24 mouse cellular contexts compared by ENCODE assay signal in genomic region chr15:7010966-7011695, GRCm38 (mm10).
DNase-seq lines count a peak whose midpoint lies in the region; ATAC-seq and TF ChIP-seq lines count a peak whose summit lies in the region.
"Had no signal": no experiment of that assay in that cellular context is flagged by ENCODE, and none has a peak within 500 bp of the region (broad histone marks: within the 10 kb centered on the region; RNA-seq: fewer than 3 reads in every experiment).

No protein-coding gene starts in this region.

- H3K4me3 ChIP-seq in heart, embryonic 12.5 days = no peak overlapping the region
- H3K4me3 ChIP-seq in liver, postnatal 0 days (ENCODE audit: low read depth, low read length) = no peak overlapping the region
- no peak overlapping the region for H3K4me3 ChIP-seq in liver, embryonic 12.5 days
- H3K4me3 ChIP-seq: forebrain, embryonic 10.5 days; hindbrain, embryonic 10.5 days; limb, embryonic 15.5 days; midbrain, embryonic 15.5 days; myocyte; neural tube, embryonic 15.5 days had no signal

- no peak overlapping the region for H3K27ac ChIP-seq in heart, embryonic 12.5 days (ENCODE audit: poor library complexity, severe bottlenecking)
- peak overlapping the region; percentile 44; the same call in 1 of the 2 replicates for H3K27ac ChIP-seq in liver, postnatal 0 days (ENCODE audit: low read depth)
- H3K27ac ChIP-seq in liver, embryonic 12.5 days = no peak overlapping the region
- H3K27ac ChIP-seq: forebrain, embryonic 10.5 days; hindbrain, embryonic 10.5 days; hindbrain, postnatal 0 days; limb, embryonic 15.5 days; midbrain, embryonic 15.5 days; neural tube, embryonic 15.5 days had no signal

- TF ChIP-seq CTCF in liver, postnatal 0 days (IDR thresholded peaks at IDR 0.05; ENCODE audit: low read depth) = no peak

- peaks cover 6% of the 10 kb centered on the region; the same call in 1 of the 2 replicates for H3K9me3 ChIP-seq in heart, embryonic 12.5 days (replicated peaks)
- no peaks in the 10 kb centered on the region for H3K9me3 ChIP-seq in liver, postnatal 0 days (ENCODE audit: low read length)
- H3K9me3 ChIP-seq in liver, embryonic 12.5 days (replicated peaks) = no peaks in the 10 kb centered on the region
- H3K9me3 ChIP-seq: forebrain, embryonic 10.5 days; hindbrain, embryonic 10.5 days; limb, embryonic 15.5 days; midbrain, embryonic 15.5 days; neural tube, embryonic 15.5 days had no signal

- DNase-seq in adrenal gland, postnatal 10 days = peak; percentile 29
- DNase-seq in adrenal gland, adult 2 months = no peak
- peak; percentile 42 to 53 for DNase-seq in heart, adult 9 months (ENCODE audit: low spot score in 2 of 2)
- no peak for DNase-seq in liver, postnatal 0 days
- DNase-seq in yolk sac, embryonic 10.5 days (ENCODE audit: low spot score) = peak; percentile 26
- no peak for DNase-seq in natural killer cell, adult 2 months (ENCODE audit: low spot score in 2 of 2)
- DNase-seq: adrenal gland, postnatal 25 days; cerebellum, adult 11-12 months; cerebellum, postnatal 25 days; gastrocnemius, postnatal 36 days; lung, embryonic 14.5 days; thymus, postnatal 25 days had no signal

- ATAC-seq in heart, embryonic 12.5 days (ENCODE audit: insufficient number of reproducible peaks, low FRiP score) = no peak
- no peak for ATAC-seq in liver, postnatal 0 days
- no peak for ATAC-seq in liver, embryonic 12.5 days
- ATAC-seq: CD4-positive, CD25-positive, alpha-beta regulatory T cell, adult 4 months; hindbrain, postnatal 0 days; intestine, postnatal 0 days; midbrain, embryonic 15.5 days; Patski had no signal

- H3K4me2 ChIP-seq in heart, embryonic 12.5 days = no peak overlapping the region
- no peak overlapping the region for H3K4me2 ChIP-seq in liver, postnatal 0 days (ENCODE audit: low read depth, low read length)
- no peak overlapping the region for H3K4me2 ChIP-seq in liver, embryonic 12.5 days
- H3K4me2 ChIP-seq: limb, embryonic 15.5 days; lung, embryonic 14.5 days; midbrain, embryonic 15.5 days; neural tube, embryonic 15.5 days had no signal

- peaks cover 27% of the 10 kb centered on the region for H3K4me1 ChIP-seq in heart, embryonic 12.5 days (replicated peaks)
- peaks cover 4% of the 10 kb centered on the region; the same call in 1 of the 2 replicates for H3K4me1 ChIP-seq in liver, postnatal 0 days (ENCODE audit: insufficient read depth)
- no peaks in the 10 kb centered on the region for H3K4me1 ChIP-seq in liver, embryonic 12.5 days
- H3K4me1 ChIP-seq: hindbrain, embryonic 10.5 days; midbrain, embryonic 15.5 days had no signal

- 67% methylated on average over 4 of the region's 4 CpGs for WGBS in heart, embryonic 12.5 days
- WGBS in liver, postnatal 0 days (ENCODE audit: insufficient replicate concordance) = 62% methylated on average over 4 of the region's 4 CpGs
- WGBS in liver, embryonic 12.5 days (ENCODE audit: insufficient replicate concordance) = 45% methylated on average over 4 of the region's 4 CpGs

- TF ChIP-seq EP300 in liver, postnatal 0 days (IDR thresholded peaks at IDR 0.05; ENCODE audit: low read depth) = no peak

- no peaks in the 10 kb centered on the region for H3K36me3 ChIP-seq in heart, embryonic 12.5 days
- no peaks in the 10 kb centered on the region for H3K36me3 ChIP-seq in liver, postnatal 0 days (replicated peaks; ENCODE audit: insufficient read depth, low read length)
- H3K36me3 ChIP-seq in liver, embryonic 12.5 days = no peaks in the 10 kb centered on the region
- H3K36me3 ChIP-seq: forebrain, embryonic 10.5 days; hindbrain, embryonic 10.5 days; limb, embryonic 15.5 days; midbrain, embryonic 15.5 days; neural tube, embryonic 15.5 days had no signal

- no peak overlapping the region for H3K9ac ChIP-seq in heart, embryonic 12.5 days
- H3K9ac ChIP-seq in liver, postnatal 0 days (replicated peaks) = no peak overlapping the region
- no peak overlapping the region for H3K9ac ChIP-seq in liver, embryonic 12.5 days
- H3K9ac ChIP-seq: limb, embryonic 15.5 days; lung, embryonic 14.5 days; midbrain, embryonic 15.5 days; neural tube, embryonic 15.5 days had no signal

- H3K27me3 ChIP-seq in heart, embryonic 12.5 days (replicated peaks) = no peaks in the 10 kb centered on the region
- no peaks in the 10 kb centered on the region for H3K27me3 ChIP-seq in liver, postnatal 0 days (ENCODE audit: insufficient read depth, low read length)
- no peaks in the 10 kb centered on the region for H3K27me3 ChIP-seq in liver, embryonic 12.5 days (replicated peaks)
- H3K27me3 ChIP-seq: limb, embryonic 15.5 days; midbrain, embryonic 15.5 days; neural tube, embryonic 15.5 days; Patski had no signal

Comparison
In these comparisons a context has a peak if more than half of its experiments do, and no peak if none do; other contexts are left out.
1. DNase-seq: peak in adrenal gland, postnatal 10 days (single experiment), heart, adult 9 months (2 of 2) and yolk sac, embryonic 10.5 days (single experiment); none in adrenal gland, adult 2 months (single experiment), liver, postnatal 0 days (single experiment) and natural killer cell, adult 2 months (0 of 2).